Mouse (Mus musculus) skeletal muscle tissue, adult 2 months (tissue): Measurements from ENCODE around the gene Itpkb.

Source experiments
- DNase-seq: peaks from one replicate; pipeline ENCODE4 v3.0.0-alpha.2; 2012; ENCODE audit warnings: low read depth, low spot score

Gene Itpkb

DNA sequence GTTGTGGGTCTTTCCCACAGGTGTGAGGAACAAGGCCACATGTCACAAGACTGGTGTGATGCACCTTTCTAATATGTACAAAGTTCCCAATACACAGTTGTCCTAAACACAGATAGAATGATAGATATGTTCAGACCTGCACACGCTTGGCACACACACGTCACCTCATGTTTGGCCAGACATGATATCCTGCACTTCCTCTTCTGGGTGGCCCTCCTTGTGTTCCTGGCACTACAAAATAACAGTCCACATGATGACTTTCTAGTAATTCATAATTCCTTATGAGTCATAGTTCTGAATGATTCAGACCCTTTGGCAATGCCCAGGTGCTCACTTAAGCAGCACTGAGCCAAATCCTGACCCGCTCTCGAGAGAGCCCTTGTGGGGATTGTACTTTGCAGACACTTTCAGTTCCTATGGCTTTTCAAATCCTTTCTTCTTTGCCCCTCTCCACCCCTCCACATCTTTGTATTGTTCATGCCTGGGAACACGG lies 132.7 kb downstream of the Itpkb start:
- DNase-seq, result no peak

DNA sequence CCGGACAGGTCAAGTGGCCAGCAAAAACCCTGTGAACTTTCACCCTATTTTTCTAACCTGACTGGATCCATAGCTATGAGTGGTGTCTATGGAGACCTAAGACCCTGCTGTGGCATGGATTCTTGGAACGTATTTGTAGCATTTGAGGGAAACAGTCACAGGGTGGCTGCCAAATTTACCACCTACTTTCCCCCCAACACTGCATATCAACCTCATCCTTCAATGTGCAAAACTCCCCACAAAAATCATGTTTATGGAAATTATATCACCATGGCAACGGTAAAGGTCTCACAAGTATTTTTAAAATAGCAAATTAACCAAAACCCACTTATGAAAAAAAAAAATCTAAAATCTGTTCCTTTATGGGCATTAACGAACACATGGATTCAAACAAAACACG lies 134.1 kb downstream of the Itpkb start:
- no peak for DNase-seq

- DNase-seq, result no peak
Observed at GRCm38 (mm10) chr1:180465620-180466019, 135.3 kb downstream of the Itpkb start.

DNA sequence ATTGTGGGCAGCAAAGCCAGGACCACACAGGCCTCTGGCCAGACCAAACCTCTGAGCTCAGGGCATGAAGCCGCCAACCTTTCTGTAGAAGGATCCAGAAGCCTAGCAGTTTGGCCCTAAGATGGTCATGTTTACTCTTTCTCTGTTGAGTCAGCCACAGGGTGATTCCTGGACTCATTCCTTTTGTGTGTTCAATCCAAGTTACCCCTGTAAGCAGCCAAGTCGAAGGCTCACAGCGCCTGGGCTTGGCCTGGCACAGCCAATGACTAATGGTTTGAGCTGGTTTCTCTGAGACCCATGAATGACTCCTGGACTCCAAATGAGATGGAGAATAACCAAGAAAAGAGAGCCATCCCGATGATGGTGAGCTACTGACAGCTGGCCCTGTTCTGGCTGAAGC lies 137.7 kb downstream of the Itpkb start:
- no peak for DNase-seq

DNA sequence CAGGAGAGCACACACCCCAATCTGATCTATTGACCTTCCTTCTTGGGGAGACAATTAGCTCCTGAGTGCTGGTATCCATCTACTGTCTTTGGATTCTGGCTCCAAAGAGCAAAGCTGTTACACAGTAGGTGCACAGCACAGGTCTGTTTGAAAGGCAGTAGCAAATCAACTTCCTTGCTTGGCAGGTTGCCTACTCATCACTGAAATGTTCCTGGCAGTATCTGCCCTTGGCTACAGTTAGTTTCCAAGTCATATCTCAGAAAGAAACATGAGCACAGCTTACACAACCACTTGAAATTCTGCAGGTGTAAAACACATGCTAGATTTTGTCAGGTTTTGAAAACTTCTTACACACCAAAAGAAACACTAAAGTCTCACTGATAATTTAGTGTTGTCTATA lies 143.3 kb downstream of the Itpkb start:
- DNase-seq, result peak; percentile 87
